Mouse (Mus musculus): Measurements from ENCODE around the gene Eif4ebp2. TPM values are rescaled to one million over a fixed set of nuclear protein-coding genes. Genes with fewer than 3 reads are reported as not detected.

Gene Eif4ebp2
- 21.2 TPM for polyA plus RNA-seq (2017; shearing (Covaris generic))

GRCm38 (mm10) chr10:61452645-61453044 is at the start of gene Eif4ebp2:
TSS of gene Eif4ebp2 (minus strand) at chr10:61452661.

GRCm38 (mm10) chr10:61475594-61476439 is 23.4 kb upstream of the Eif4ebp2 start, which contains the start of gene Lrrc20:
TSS of gene Lrrc20 (plus strand) at chr10:61475801.

DNA sequence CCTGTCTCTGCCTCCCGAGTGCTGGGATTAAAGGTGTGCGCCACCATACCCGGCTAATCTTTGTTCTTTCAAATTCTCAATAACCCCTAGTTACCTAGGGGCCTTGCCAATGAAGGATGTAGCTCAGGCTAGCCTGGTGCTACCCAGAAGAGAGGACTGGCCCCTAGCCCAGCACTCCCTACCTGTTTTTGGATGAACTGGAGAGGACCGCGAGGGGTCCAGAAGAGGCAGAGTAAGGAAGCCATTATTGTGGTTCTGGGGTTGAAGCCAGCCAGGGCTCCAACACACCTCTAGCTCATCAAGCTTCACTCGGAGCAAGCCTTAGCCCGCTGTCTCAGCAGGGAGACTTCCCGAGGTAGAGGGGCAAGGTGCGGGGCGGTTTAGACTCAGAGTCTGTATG is 34.8 kb downstream of the Eif4ebp2 start, which contains the start of gene Nodal:
Nodal (plus strand) TSS at position 301 of the 400 bp plus-strand sequence.

DNA sequence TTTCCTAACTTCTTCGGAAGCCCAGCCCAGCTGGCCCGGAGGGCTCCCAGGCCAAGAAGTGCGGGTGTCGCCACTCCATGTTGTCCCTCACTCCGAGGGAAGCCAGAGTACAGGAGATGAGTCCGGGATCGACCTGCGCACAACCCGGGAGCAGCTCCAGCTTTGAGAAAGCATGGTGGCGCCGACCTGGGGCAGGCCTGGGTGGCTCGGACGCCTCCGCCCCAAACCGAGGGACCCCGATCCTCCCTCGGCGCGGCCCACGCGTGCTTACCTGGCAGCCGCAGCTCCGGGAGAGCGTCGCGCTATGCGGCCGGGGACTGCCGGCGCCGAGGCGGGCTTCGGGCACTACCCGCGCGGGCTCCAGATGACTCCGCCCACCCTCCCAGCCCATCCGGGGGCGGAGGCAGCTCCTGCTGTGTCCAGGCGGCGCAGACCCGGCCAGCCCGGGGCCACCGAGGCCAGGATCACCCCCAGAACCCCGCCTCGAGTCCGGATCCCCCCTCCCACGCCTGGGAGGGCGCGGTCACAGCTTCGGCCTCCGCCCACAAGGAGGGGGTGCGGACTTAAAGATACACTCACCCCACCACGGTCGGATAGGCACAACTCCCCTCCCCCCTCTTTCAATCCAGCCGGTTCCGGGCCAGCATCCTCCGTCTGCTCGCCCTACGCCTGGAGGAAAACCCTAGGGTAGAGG is 69.3 kb downstream of the Eif4ebp2 start, which contains the start of gene Pald1:
Pald1 (minus strand) TSS at position 510 of the 694 bp plus-strand sequence.

Other genes with a start within 250 kb of the Eif4ebp2 start
- gene Adamts14, start 179.2 kb downstream of the Eif4ebp2 start, polyA plus RNA-seq (2017; shearing (Covaris generic)): 2.9 TPM
- gene Prf1, start 154.8 kb downstream of the Eif4ebp2 start, polyA plus RNA-seq (2017; shearing (Covaris generic)): 61.0 TPM
- gene Pald1, start 69.1 kb downstream of the Eif4ebp2 start, polyA plus RNA-seq (2017; shearing (Covaris generic)): not detected
- gene Nodal, start 34.7 kb downstream of the Eif4ebp2 start, polyA plus RNA-seq (2017; shearing (Covaris generic)): not detected
- 3.0 TPM for gene Lrrc20, start 23.1 kb upstream of the Eif4ebp2 start, polyA plus RNA-seq (2017; shearing (Covaris generic))
- not detected for gene Npffr1, start 142.8 kb upstream of the Eif4ebp2 start, polyA plus RNA-seq (2017; shearing (Covaris generic))
- gene Ppa1, start 195.9 kb upstream of the Eif4ebp2 start, polyA plus RNA-seq (2017; shearing (Covaris generic)): 47.8 TPM
- gene Sar1a, start 227.6 kb upstream of the Eif4ebp2 start, polyA plus RNA-seq (2017; shearing (Covaris generic)): 247 TPM
- gene Tysnd1, start 242.9 kb upstream of the Eif4ebp2 start, polyA plus RNA-seq (2017; shearing (Covaris generic)): 21.1 TPM

Data from naive thymus-derived CD4-positive, alpha-beta T cell, adult 5 months (primary cell).